Mouse (Mus musculus): ENCODE results near the gene Cfap126.
"Not testable (repeated sequence)": the region's sequence is repeated elsewhere in the genome, so short reads cannot be mapped to it uniquely, and the experiment has no call there.

Cfap126 gene

DNA sequence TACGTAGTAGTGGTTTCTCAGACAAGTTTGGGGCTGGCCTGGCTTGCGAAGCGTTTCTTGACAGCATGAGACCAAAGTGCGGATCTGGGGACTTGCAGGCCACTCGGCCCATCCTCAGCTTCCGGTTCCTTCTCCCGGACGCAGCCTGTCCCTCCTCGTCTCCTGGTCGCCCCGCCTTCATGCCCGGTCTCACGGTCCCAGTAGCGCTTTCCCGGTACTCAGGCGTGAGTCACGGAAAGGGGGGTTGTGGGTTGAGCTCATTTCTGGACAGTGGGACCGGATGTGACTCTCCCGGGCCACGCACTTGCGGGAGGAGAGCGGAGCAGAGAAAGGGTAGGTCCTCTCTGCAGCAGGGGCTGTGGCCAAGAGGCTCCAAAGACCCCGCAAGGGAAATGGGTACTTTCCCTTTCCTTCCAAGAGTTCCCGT is at the start of gene Cfap126:
Gene Cfap126 (plus strand): TSS at position 46 of the 427 bp plus-strand sequence.
- peak; percentile 75 to 79 for DNase-seq

DNA sequence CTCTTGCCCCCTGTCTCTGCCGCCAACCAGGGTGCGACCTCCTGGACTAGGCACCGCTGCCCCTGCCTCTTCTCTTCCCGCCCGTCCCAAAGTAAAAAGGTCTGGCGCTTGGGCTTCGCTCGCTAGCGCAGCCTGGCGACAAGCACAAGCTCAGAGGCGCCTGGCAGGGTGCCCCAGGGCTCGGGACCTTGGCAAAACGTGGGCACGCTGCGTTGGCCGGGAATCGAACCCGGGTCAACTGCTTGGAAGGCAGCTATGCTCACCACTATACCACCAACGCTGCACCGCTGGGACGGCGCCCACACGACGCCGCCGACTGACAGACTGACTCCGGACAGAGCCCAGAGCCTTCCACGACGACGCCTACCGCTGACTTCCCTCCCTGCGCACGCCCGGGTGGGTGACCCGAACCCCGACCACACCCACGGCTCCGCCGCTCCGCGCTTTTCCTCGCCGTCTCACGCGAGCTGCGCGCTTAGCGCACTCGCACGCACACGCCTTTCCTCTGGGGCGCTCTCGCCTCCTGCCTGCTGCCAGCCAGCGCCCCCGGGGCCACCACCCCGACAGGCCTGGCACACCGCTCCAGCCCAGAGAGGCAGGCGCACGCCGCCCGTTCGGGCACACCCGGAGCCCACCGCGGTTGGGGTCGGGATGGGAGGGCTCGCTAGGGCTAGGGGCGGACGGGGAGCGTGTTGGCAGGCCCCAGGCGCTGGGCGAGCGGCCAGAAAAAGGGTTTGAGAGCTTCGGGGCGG is 49.1 kb upstream of the Cfap126 start, which contains the start of gene Fcgr3:
Gene Fcgr3 (minus strand): TSS at position 445 of the 752 bp plus-strand sequence.
- DNase-seq: peak; percentile 89 to 95

DNA sequence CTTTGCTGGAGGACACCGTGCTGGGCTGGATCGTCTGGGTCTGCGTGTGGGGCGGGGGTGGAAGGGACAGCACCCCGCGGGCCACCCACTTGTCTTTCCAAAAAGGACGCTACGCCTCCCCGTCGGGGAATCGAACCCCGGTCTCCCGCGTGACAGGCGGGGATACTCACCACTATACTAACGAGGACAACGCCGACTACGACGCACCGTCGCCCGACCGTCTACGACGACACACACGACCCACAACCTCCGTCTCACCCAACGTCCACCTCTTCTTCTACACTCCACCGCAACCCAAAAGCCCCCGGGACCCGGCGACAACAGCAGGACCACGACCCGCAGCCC is 48.5 kb upstream of the Cfap126 start:
- DNase-seq: peak; percentile 76 to 79

DNA sequence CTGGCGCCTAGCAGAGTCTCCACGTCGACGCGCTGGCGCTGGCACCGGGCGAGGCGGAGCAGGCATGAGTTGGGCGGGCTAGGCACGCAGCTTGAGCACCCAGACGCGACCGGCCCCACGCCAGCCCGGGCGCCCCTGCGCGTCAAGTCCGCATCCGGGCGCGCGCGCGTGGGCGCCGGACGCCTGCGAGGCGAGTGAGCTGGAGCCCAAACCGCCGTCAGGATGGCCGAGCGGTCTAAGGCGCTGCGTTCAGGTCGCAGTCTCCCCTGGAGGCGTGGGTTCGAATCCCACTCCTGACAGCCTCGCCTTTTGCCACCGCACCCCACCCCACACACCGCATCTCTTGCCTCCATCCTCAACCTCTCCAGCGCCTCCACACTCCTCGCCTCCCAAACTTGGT is 48.0 kb upstream of the Cfap126 start:
- DNase-seq: peak; percentile 57 to 58

DNA sequence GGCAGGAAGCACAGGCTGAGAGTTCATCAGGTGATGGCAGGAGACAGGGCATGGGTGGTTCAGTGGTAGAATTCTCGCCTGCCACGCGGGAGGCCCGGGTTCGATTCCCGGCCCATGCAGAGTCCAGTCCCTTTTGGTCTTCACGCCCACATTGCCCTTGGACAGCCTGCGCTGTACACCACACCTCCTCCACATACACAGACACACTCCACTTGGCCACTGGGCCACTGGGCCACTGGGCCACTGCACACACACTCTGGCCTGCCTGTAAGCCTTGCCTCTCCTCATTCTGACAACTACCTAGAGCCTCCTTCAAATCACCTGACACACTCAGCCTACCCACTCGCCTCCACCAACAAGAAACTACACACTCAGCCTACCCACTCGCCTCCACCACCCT is 47.1 kb upstream of the Cfap126 start:
- not testable (repeated sequence) for DNase-seq

DNA sequence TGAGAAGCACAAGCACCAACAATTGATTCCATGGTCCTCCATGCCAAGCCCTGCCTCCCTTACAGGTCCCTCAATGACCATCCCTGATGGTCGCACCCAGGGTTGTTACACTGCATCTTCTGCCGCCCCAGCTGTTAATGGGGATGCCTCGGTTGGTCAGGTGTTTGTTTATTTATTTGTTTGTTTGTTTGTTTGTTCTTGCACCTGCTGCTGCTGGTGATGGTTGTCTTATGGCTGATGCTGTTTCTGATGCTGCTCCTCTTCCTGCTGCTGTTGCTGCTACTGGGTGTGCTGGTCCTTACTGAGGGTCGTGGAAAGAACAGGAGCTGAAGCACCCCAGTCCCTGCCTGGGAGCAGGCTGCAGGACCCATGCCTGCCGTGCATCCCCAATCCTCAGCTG is 45.8 kb upstream of the Cfap126 start:
- not testable (repeated sequence) for DNase-seq

DNA sequence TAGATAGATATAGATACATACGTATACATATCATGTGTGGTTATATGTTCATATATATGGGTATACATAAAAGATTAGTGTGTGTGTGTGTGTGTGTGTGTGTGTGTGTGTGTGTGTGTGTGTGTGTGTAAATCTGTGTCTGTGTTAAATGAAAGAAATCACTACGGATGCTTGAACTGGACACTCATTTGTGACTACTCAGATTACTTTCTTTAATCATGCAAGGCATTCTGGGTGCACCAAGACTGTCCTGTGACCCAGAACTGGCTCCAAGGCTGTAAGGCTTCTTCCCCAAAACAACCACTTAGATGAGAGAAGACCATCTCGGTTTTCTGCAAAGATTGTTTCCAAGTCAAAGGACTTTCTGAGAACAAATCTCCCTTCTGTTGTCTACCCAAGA is 44.2 kb upstream of the Cfap126 start:
- peak; percentile 11 to 46 for DNase-seq

DNA sequence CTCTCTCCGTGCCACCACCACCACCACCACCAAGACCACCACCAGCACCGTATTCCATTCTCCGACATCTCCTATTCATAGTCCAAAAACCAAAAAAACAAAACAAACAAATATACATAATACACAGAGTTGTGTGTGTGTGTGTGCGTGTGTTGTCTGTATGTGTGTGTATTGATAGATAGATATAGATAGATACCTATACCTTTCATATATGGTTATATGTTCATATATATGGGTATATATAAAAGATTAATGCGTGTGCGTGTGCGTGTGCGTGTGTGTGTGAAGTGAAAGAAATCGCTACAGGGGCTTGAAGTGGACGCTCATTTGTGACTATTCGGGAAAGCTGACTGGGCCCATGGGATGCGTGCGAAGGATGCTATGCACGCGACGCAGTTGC is 42.8 kb upstream of the Cfap126 start:
- peak in 1 of 2 experiments; percentile 45 for DNase-seq

DNA sequence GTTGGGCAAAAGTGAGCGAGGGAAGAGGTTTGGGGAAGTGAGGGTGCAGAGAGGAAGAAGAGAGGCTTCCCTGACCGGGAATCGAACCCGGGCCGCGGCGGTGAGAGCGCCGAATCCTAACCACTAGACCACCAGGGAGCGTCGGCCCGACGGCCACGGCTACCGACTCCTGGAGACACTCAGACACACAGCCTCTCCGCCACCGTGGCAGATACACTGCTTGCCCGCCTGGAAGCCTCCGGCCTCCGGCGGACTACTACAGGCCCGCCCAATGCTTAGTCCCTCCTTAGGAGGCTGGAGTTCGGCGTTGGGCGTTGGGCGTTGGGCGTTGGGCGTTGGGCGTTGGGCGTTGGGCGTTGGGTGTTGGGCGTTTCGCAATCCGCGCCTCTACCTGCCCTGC is 42.0 kb upstream of the Cfap126 start:
- not testable (repeated sequence) for DNase-seq

DNA sequence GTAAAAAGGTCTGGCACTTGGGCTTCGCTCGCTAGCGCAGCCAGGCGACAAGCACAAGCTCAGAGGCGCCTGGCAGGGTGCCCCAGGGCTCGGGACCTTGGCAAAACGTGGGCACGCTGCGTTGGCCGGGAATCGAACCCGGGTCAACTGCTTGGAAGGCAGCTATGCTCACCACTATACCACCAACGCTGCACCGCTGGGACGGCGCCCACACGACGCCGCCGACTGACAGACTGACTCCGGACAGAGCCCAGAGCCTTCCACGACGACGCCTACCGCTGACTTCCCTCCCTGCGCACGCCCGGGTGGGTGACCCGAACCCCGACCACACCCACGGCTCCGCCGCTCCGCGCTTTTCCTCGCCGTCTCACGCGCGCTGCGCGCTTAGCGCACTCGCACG is 41.5 kb upstream of the Cfap126 start:
- DNase-seq: not testable (repeated sequence)

DNA sequence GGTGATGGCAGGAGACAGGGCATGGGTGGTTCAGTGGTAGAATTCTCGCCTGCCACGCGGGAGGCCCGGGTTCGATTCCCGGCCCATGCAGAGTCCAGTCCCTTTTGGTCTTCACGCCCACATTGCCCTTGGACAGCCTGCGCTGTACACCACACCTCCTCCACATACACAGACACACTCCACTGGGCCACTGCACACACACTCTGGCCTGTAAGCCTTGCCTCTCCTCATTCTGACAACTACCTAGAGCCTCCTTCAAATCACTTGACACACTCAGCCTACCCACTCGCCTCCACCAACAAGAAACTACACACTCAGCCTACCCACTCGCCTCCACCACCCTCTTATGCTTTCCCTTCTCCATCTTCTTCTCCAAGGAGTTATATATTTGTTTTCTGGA is 39.4 kb upstream of the Cfap126 start:
- DNase-seq: peak; percentile 22 to 42

DNA sequence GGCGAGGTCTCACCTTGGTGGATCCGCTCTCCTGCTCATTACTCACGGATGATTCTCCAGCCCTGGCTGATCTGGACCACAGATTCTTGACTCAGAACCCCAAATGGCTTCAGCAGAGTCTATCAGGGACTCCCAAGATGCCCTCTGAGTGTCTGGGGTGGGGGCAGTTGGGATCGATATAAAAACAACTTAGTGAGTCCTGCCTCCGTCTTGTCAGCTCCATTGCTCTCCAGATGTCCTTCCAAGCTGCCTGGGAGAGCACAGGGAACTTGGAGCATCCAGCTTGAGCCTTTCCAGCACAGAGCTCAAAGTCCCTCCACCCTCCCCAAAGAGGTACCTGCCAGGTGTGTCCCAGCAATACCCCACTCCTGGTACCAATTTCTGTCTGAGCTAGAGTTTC is 37.5 kb upstream of the Cfap126 start:
- DNase-seq: not testable (repeated sequence)

DNA sequence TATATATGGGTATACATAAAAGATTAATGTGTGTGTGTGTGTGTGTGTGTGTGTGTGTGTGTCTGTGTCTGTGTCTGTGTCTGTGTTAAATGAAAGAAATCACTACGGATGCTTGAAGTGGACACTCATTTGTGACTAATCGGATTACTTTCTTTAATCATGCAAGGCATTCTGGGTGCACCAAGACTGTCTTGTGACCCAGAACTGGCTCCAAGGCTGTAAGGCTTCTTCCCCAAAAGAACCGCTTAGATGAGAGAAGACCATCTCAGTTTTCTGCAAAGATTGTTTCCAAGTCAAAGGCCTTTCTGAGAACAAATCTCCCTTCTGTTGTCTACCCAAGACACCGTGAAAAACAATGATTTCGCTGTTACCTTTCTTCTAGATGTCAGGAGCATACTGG is 36.5 kb upstream of the Cfap126 start:
- DNase-seq: not testable (repeated sequence)

DNA sequence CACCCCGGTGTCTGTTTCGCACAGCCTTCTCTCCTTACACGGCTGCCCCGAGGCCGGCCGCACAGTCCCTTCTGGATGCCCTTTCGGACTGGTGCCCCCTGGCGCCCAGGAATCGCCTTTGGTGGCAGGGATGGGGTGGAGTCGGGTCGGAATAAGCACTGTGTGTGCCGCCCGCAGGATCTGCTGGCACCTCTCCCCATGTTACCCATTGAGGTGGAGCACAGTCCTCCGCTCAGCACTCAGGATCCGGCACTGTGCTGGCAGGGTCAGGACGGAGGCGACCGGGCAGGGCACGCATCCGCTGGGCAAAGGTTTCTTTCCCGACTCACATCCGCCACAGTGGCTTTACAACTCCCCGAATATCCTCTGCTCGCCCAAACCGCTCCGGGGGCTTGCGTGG is 35.8 kb upstream of the Cfap126 start:
- DNase-seq: peak; percentile 36 to 66

DNA sequence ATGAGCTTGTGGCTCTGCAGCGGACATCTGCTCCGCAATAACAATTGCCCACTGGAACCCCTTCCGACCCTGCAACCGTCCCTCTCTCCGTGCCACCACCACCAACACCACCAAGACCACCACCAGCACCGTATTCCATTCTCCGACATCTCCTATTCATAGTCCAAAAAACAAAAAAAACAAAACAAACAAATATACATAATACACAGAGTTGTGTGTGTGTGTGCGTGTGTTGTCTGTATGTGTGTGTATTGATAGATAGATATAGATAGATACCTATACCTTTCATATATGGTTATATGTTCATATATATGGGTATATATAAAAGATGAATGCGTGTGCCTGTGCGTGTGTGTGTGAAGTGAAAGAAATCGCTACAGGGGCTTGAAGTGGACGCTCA is 35.3 kb upstream of the Cfap126 start:
- not testable (repeated sequence) for DNase-seq

DNA sequence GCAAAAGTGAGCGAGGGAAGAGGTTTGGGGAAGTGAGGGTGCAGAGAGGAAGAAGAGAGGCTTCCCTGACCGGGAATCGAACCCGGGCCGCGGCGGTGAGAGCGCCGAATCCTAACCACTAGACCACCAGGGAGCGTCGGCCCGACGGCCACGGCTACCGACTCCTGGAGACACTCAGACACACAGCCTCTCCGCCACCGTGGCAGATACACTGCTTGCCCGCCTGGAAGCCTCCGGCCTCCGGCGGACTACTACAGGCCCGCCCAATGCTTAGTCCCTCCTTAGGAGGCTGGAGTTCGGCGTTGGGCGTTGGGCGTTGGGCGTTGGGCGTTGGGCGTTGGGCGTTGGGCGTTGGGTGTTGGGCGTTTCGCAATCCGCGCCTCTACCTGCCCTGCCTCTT is 34.4 kb upstream of the Cfap126 start:
- not testable (repeated sequence) for DNase-seq

DNA sequence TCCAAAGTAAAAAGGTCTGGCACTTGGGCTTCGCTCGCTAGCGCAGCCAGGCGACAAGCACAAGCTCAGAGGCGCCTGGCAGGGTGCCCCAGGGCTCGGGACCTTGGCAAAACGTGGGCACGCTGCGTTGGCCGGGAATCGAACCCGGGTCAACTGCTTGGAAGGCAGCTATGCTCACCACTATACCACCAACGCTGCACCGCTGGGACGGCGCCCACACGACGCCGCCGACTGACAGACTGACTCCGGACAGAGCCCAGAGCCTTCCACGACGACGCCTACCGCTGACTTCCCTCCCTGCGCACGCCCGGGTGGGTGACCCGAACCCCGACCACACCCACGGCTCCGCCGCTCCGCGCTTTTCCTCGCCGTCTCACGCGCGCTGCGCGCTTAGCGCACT is 33.9 kb upstream of the Cfap126 start:
- DNase-seq: not testable (repeated sequence)

DNA sequence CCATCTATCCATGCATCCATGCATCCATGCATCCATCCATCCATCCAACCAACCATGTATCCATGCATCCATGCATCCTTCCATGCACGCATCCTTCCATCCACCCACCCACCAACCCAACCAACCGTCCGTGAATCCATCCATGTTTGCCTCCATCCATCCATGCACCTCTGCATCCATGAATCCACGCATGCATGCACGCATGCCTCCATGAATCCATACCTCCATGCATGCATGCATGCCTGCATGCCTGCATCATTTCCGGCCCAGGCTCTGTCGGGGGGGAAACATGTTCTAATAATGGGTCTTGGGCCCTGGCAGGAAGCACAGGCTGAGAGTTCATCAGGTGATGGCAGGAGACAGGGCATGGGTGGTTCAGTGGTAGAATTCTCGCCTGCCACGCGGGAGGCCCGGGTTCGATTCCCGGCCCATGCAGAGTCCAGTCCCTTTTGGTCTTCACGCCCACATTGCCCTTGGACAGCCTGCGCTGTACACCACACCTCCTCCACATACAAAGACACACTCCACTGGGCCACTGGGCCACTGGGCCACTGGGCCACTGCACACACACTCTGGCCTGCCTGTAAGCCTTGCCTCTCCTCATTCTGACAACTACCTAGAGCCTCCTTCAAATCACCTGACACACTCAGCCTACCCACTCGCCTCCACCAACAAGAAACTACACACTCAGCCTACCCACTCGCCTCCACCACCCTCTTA is 32.0 kb upstream of the Cfap126 start:
- not testable (repeated sequence) for DNase-seq

DNA sequence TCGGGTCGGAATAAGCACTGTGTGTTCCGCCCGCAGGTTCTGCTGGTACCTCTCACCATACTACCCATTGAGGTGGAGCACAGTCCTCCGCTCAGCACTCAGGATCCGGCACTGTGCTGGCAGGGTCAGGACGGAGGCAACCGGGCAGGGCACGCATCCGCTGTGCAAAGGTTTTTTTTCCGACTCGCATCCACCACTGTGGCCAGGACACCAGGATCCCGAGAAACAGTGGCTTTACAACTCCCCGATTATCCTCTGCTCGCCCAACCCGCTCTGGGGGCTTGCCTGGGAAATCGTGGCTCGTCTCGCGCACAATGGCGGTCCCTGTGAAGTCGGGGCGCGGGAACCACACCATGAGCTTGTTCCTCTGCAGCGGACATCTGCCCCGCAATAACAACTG is 28.0 kb upstream of the Cfap126 start:
- peak in 1 of 2 experiments; percentile 17 for DNase-seq

DNA sequence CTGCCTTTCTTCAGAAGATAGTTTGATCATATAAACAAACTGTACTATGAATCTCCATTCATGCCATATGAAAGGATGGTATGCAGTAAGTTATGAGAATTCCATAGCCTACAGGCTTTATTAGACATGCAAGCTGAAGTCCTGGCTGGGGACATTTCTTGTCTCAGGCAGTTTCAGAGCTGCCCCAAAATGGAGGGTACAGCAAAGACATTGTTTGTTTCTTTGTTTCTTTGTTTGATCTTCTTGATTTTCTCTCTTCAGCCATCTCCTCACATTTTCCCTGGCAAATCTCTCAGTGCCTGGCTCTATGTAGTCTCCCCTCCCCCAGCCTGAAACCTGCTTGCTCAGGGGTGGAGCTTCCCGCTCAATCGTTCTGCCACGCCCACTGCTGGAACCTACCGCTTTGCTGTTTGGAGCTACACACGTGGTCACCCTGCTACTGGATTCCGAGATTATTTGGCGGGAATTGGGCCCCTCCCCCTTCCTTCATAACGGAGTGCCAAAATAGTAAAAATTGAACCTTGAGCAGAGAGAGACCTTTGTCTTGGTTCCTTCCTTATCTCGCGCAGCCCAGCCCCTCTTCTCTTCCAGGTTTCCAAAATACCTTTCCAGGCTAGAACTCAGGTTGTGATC is 25.4 kb upstream of the Cfap126 start:
- peak in 1 of 2 experiments; percentile 31 for DNase-seq

DNA sequence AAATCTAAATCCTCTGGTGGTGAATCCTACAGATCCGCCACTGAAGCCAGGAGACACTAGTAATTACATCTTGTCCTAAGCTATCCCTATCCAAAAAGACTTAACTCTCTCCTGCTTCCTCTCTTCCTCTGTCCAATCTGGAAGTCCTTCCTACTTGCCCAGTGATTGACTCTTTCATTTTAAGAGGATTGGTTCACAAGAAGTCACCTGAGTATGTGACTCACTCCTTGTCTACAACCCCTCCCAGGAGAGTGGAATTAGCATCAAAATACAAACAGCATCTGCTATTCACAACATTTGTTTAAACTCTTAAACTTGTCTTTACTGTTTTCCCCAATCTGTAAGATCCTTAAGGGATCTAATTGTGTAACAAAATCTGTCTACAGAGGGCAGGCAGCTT is 23.8 kb upstream of the Cfap126 start:
- no peak for DNase-seq

DNA sequence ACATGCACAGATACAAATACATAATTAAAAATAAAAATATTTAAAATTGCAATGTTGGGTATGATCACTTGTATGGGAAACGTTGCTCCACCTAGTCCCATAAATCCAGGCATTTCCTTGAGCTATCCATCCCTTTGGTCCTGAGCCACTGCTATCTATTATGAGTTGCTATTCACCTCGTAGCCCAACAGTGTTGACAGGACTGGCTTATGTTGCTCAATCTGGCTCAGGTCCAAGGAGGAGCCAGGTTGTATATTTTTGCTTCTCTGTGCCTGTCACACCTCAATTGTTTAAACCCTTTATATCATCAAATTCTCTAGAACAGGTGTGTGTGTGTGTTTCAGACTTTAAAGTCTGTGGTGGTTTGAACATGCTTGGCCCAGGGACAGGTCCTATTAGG is 23.0 kb upstream of the Cfap126 start:
- no peak for DNase-seq

DNA sequence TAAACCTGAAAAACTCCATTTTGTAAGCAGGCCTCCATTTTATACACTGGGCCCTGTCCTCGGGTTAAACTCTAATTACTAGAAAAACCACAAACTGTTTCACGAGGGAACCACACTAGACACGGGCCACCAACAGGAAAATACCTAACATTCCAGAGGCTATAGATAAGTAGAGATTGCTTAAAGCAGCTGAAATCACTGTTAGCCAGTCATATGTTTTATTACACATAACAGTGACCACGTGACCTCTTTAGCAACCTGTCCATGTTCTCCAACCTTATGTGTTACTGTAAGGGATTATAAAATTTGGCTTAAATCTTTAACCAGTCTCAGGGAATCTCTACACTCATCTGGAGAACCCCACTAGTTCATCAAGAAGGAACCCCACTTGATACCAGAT is 19.3 kb upstream of the Cfap126 start:
- DNase-seq: no peak

Measured in cerebellum, postnatal 10 days (tissue).